ENCODE assay signal across 9 mouse cellular contexts in genomic region chr3:32530041-32530440, GRCm38 (mm10). TPM values are rescaled to one million over a fixed set of nuclear protein-coding genes. Genes with fewer than 3 reads are reported as not detected.
A peak's percentile ranks its signal among the peaks of the same experiment; 100 is the strongest.
DNase-seq lines count a peak whose midpoint lies in the region; ATAC-seq and TF ChIP-seq lines count a peak whose summit lies in the region.
"Had no signal": no experiment of that assay in that cellular context is flagged by ENCODE, and none has a peak within 500 bp of the region (broad histone marks: within the 10 kb centered on the region; RNA-seq: fewer than 3 reads in every experiment).

No protein-coding gene starts in this region.

- no peak for ATAC-seq in midbrain, embryonic 12.5 days (ENCODE audit: low FRiP score, low read depth)

- 10% methylated on average over 5 of the region's 5 CpGs for WGBS in kidney, adult 2 months
- 16% methylated on average over 5 of the region's 5 CpGs for WGBS in hindbrain, embryonic 10.5 days
- 15% methylated on average over 5 of the region's 5 CpGs for WGBS in midbrain, embryonic 12.5 days

- H3K27me3 ChIP-seq in kidney, adult 2 months (replicated peaks; ENCODE audit: control insufficient read depth, insufficient read depth, low read length) = no peaks in the 10 kb centered on the region
- no peaks in the 10 kb centered on the region for H3K27me3 ChIP-seq in hindbrain, embryonic 10.5 days (ENCODE audit: insufficient read depth, poor library complexity, severe bottlenecking)
- H3K27me3 ChIP-seq in midbrain, embryonic 12.5 days = no peaks in the 10 kb centered on the region
- H3K27me3 ChIP-seq: Patski had no signal

- H3K27ac ChIP-seq in kidney, adult 2 months (ENCODE audit: insufficient read depth, low read depth, low read length) = 0 out of 2 replicates have a peak overlapping the region, but pooled peaks have one; percentile 18
- H3K27ac ChIP-seq in hindbrain, embryonic 10.5 days = no peak overlapping the region
- H3K27ac ChIP-seq in midbrain, embryonic 12.5 days (replicated peaks) = no peak overlapping the region

- peaks cover 6% of the 10 kb centered on the region for H3K36me3 ChIP-seq in kidney, adult 2 months (ENCODE audit: control insufficient read depth, insufficient read depth, low read length)
- peaks cover 37% of the 10 kb centered on the region for H3K36me3 ChIP-seq in hindbrain, embryonic 10.5 days
- H3K36me3 ChIP-seq in midbrain, embryonic 12.5 days = peaks cover 8% of the 10 kb centered on the region

- TF ChIP-seq CTCF in kidney, adult 2 months (conservative IDR thresholded peaks at IDR 0.05; ENCODE audit: insufficient read depth, insufficient read length, low read depth, low read length) = no peak

- H3K4me1 ChIP-seq in kidney, adult 2 months (ENCODE audit: control insufficient read depth, insufficient read depth, low read length) = no peaks in the 10 kb centered on the region; the same call in 1 of the 2 replicates
- peaks cover 7% of the 10 kb centered on the region; the same call in 1 of the 2 replicates for H3K4me1 ChIP-seq in hindbrain, embryonic 10.5 days (replicated peaks)
- H3K4me1 ChIP-seq in midbrain, embryonic 12.5 days = peaks cover 3% of the 10 kb centered on the region

- H3K9me3 ChIP-seq in hindbrain, embryonic 10.5 days = peaks cover 14% of the 10 kb centered on the region
- H3K9me3 ChIP-seq in midbrain, embryonic 12.5 days = no peaks in the 10 kb centered on the region

- TF ChIP-seq POLR2A in kidney, adult 2 months (IDR thresholded peaks at IDR 0.05; ENCODE audit: low read depth, low read length) = no peak

- peak overlapping the region; percentile 70 for H3K4me3 ChIP-seq in kidney, adult 2 months (ENCODE audit: insufficient read depth, low read depth, low read length)
- peak overlapping the region; percentile 90 for H3K4me3 ChIP-seq in hindbrain, embryonic 10.5 days
- peak overlapping the region; percentile 83 for H3K4me3 ChIP-seq in midbrain, embryonic 12.5 days

- no peak overlapping the region; the same call in 1 of the 2 replicates for H3K9ac ChIP-seq in midbrain, embryonic 12.5 days (replicated peaks)

- H3K4me2 ChIP-seq in midbrain, embryonic 12.5 days (replicated peaks) = peak overlapping the region; percentile 75

- DNase-seq in kidney, adult 2 months = peak; percentile 17
- no peak for DNase-seq in kidney, adult 18-20 months
- DNase-seq in ZHBTc4 (ENCODE audit: low read depth, low spot score) = peak; percentile 23
- no peak for DNase-seq in hindbrain, embryonic 10.5 days (ENCODE audit: low spot score)
- DNase-seq in right cerebral cortex, postnatal 10 days (ENCODE audit: low spot score in 2 of 2) = no peak
- DNase-seq in cerebellum, adult 8-10 months = no peak
- DNase-seq in thymus, postnatal 10 days (ENCODE audit: low spot score in 2 of 2) = no peak

RNA-seq across cellular contexts. Expression of gene Mfn1, which starts 0.8 kb away (rescaled TPM):
- 19.9 and 26.4 TPM in 2 replicates for polyA plus RNA-seq in kidney, adult 2 months (2012; rRNA removed)
- polyA plus RNA-seq in hindbrain, embryonic 10.5 days (2016; fragmentation: Nextera tagmentation; extraction: Ambion mirVana) = 24.8 and 24.9 TPM in 2 replicates
- 41.4 and 51.0 TPM in 2 replicates for polyA plus RNA-seq in midbrain, embryonic 12.5 days (2016; fragmentation: Nextera tagmentation; extraction: Ambion mirVana)

RNA-seq across cellular contexts. Expression of gene Zfp639, which starts 20.0 kb away (rescaled TPM):
- 19.6 and 20.2 TPM in 2 replicates for polyA plus RNA-seq in kidney, adult 2 months (2012; rRNA removed)
- polyA plus RNA-seq in hindbrain, embryonic 10.5 days (2016; fragmentation: Nextera tagmentation; extraction: Ambion mirVana) = 37.8 and 42.6 TPM in 2 replicates
- 37.3 and 42.3 TPM in 2 replicates for polyA plus RNA-seq in midbrain, embryonic 12.5 days (2016; fragmentation: Nextera tagmentation; extraction: Ambion mirVana)

RNA-seq across cellular contexts. Expression of gene Kcnmb3, which starts 38.0 kb away (rescaled TPM):
- polyA plus RNA-seq in kidney, adult 2 months (2012; rRNA removed) = 0.05 TPM in 1 of 2 replicates, not detected in the other
- not detected in 2 replicates for polyA plus RNA-seq in hindbrain, embryonic 10.5 days (2016; fragmentation: Nextera tagmentation; extraction: Ambion mirVana)
- polyA plus RNA-seq in midbrain, embryonic 12.5 days (2016; fragmentation: Nextera tagmentation; extraction: Ambion mirVana) = 0.13 and 0.23 TPM in 2 replicates
- polyA plus RNA-seq: Patski had no signal

Comparison
In these comparisons a context has a peak if more than half of its experiments do, and no peak if none do; other contexts are left out.
1. DNase-seq: peak in kidney, adult 2 months (single experiment) and ZHBTc4 (single experiment); none in kidney, adult 18-20 months (single experiment), hindbrain, embryonic 10.5 days (single experiment), right cerebral cortex, postnatal 10 days (0 of 2), cerebellum, adult 8-10 months (single experiment) and thymus, postnatal 10 days (0 of 2).
2. Peak in every context shown above with its lines, with median percentiles within 50 percentile points of each other: H3K4me3 ChIP-seq.